Mouse (Mus musculus) gastrocnemius, postnatal 25 days (tissue): ENCODE results near the gene Dppa2. TPM values are rescaled to one million over a fixed set of nuclear protein-coding genes. Genes with fewer than 3 reads are reported as not detected.
"Not testable (repeated sequence)": the region's sequence is repeated elsewhere in the genome, so short reads cannot be mapped to it uniquely, and the experiment has no call there.

ENCODE experiments used
- DNase-seq: peaks from one replicate; pipeline ENCODE4 v3.0.0; 2022
- long read RNA-seq, 2 experiments: library from polyadenylated mRNA; stranded (forward); transcript quantifications; one replicate each; pipeline ENCODE4 v2.0.0; 2021
- total RNA-seq, 2 experiments: library from RNA; stranded (reverse); gene quantifications; 1 replicate in 1 of 2; 2 replicates in 1 of 2; pipeline ENCODE4 v1.2.3; 2021

Gene Dppa2
- total RNA-seq = not detected
- long read RNA-seq, experiment 1 = 0 reads
- long read RNA-seq, experiment 2 = 0 reads

- no peak for DNase-seq
These were observed at the start of gene Dppa2 for GRCm38 (mm10) chr16:48303509-48303908. Dppa2 (plus strand) TSS chr16:48303908.

GRCm38 (mm10) chr16:48254584-48254983, 49.1 kb upstream of the Dppa2 start:
- no peak for DNase-seq

- no peak for DNase-seq
These were observed 44.2 kb upstream of the Dppa2 start for GRCm38 (mm10) chr16:48259519-48259918.

- DNase-seq = no peak
These were observed 40.8 kb upstream of the Dppa2 start for GRCm38 (mm10) chr16:48262901-48263300.

GRCm38 (mm10) chr16:48265856-48266255, 37.9 kb upstream of the Dppa2 start:
- DNase-seq = no peak

GRCm38 (mm10) chr16:48276940-48277339, 26.8 kb upstream of the Dppa2 start:
- DNase-seq = no peak

- no peak for DNase-seq
These were observed 22.8 kb upstream of the Dppa2 start for GRCm38 (mm10) chr16:48280883-48281282.

GRCm38 (mm10) chr16:48282801-48283200, 20.9 kb upstream of the Dppa2 start:
- DNase-seq = no peak

- DNase-seq = no peak
These were observed 20.2 kb upstream of the Dppa2 start, which contains the start of gene Dppa4 for GRCm38 (mm10) chr16:48283517-48283916. Dppa4 (plus strand) TSS chr16:48283733.

- no peak for DNase-seq
These were observed 18.2 kb upstream of the Dppa2 start for GRCm38 (mm10) chr16:48285517-48285916.

GRCm38 (mm10) chr16:48297384-48298136, 6.1 kb upstream of the Dppa2 start:
- DNase-seq = no peak

- no peak for DNase-seq
These were observed 3.8 kb upstream of the Dppa2 start for GRCm38 (mm10) chr16:48299884-48300283.

- no peak for DNase-seq
These were observed 275 bp downstream of the Dppa2 start for GRCm38 (mm10) chr16:48303983-48304382.

- not testable (repeated sequence) for DNase-seq
These were observed 5.2 kb downstream of the Dppa2 start for GRCm38 (mm10) chr16:48308916-48309315.

GRCm38 (mm10) chr16:48309912-48310630, 6.4 kb downstream of the Dppa2 start:
- no peak for DNase-seq

GRCm38 (mm10) chr16:48315294-48315693, 11.6 kb downstream of the Dppa2 start:
- DNase-seq = no peak

GRCm38 (mm10) chr16:48320781-48321180, 17.1 kb downstream of the Dppa2 start:
- no peak for DNase-seq

- no peak for DNase-seq
These were observed 19.4 kb downstream of the Dppa2 start for GRCm38 (mm10) chr16:48323133-48323532.

- no peak for DNase-seq
These were observed 20.1 kb downstream of the Dppa2 start for GRCm38 (mm10) chr16:48323602-48324345.

GRCm38 (mm10) chr16:48326903-48327302, 23.2 kb downstream of the Dppa2 start:
- no peak for DNase-seq

- DNase-seq = no peak
These were observed 24.7 kb downstream of the Dppa2 start for GRCm38 (mm10) chr16:48328420-48328819.

GRCm38 (mm10) chr16:48331822-48332221, 28.1 kb downstream of the Dppa2 start:
- DNase-seq = no peak

- DNase-seq = no peak
These were observed 31.6 kb downstream of the Dppa2 start for GRCm38 (mm10) chr16:48335326-48335725.
